In genomic region chr13:112465585-112465984, GRCm38 (mm10) we compare ENCODE assay signal across 8 mouse cellular contexts. TPM values are rescaled to one million over a fixed set of nuclear protein-coding genes. Genes with fewer than 3 reads are reported as not detected.
A peak's percentile ranks its signal among the peaks of the same experiment; 100 is the strongest.
DNase-seq lines count a peak whose midpoint lies in the region; ATAC-seq and TF ChIP-seq lines count a peak whose summit lies in the region.

No protein-coding gene starts in this region.

- ATAC-seq in lung, embryonic 14.5 days (ENCODE audit: insufficient read depth): no peak
- ATAC-seq in intestine, embryonic 15.5 days: no peak
- ATAC-seq in neural tube, embryonic 14.5 days (ENCODE audit: low read depth): no peak

- TF ChIP-seq POLR2A in cerebellum, adult 2 months (IDR thresholded peaks at IDR 0.05; ENCODE audit: borderline replicate concordance, insufficient read depth, low read length): no peak

- no peak for TF ChIP-seq CTCF in cerebellum, adult 2 months (IDR thresholded peaks at IDR 0.05; ENCODE audit: borderline replicate concordance, insufficient read depth, low read depth, low read length)
- no peak for TF ChIP-seq CTCF in lung, embryonic 14.5 days (IDR thresholded peaks at IDR 0.05; ENCODE audit: low read depth)

- no peaks in the 10 kb centered on the region for H3K36me3 ChIP-seq in lung, embryonic 14.5 days (ENCODE audit: insufficient read depth)
- no peaks in the 10 kb centered on the region for H3K36me3 ChIP-seq in intestine, embryonic 15.5 days
- no peaks in the 10 kb centered on the region for H3K36me3 ChIP-seq in neural tube, embryonic 14.5 days (ENCODE audit: control insufficient read depth, insufficient read depth, low read length)

- no peaks in the 10 kb centered on the region; the same call in 1 of the 2 replicates for H3K4me1 ChIP-seq in cerebellum, adult 2 months (ENCODE audit: control insufficient read depth, insufficient read depth, low read length)
- peaks cover 23% of the 10 kb centered on the region for H3K4me1 ChIP-seq in lung, embryonic 14.5 days (ENCODE audit: insufficient read depth)
- peaks cover 9% of the 10 kb centered on the region; the same call in 1 of the 2 replicates for H3K4me1 ChIP-seq in intestine, embryonic 15.5 days (replicated peaks)
- H3K4me1 ChIP-seq in neural tube, embryonic 14.5 days (ENCODE audit: control insufficient read depth, insufficient read depth, low read length): peaks cover 10% of the 10 kb centered on the region; the same call in 1 of the 2 replicates

- no peaks in the 10 kb centered on the region for H3K9me3 ChIP-seq in lung, embryonic 14.5 days (ENCODE audit: low read depth, low read length)
- no peaks in the 10 kb centered on the region for H3K9me3 ChIP-seq in intestine, embryonic 15.5 days
- H3K9me3 ChIP-seq in neural tube, embryonic 14.5 days (ENCODE audit: control insufficient read depth, low read length): no peaks in the 10 kb centered on the region

- H3K27ac ChIP-seq in cerebellum, adult 2 months (ENCODE audit: insufficient read depth, low read length): no peak overlapping the region
- no peak overlapping the region for H3K27ac ChIP-seq in lung, embryonic 14.5 days (ENCODE audit: low read depth)
- no peak overlapping the region; the same call in 1 of the 2 replicates for H3K27ac ChIP-seq in intestine, embryonic 15.5 days
- no peak overlapping the region for H3K27ac ChIP-seq in neural tube, embryonic 14.5 days (ENCODE audit: low read depth, low read length)

- DNase-seq in cerebellum, adult 2 months: no peak
- DNase-seq in cerebellum, adult 8-10 months: no peak
- no peak for DNase-seq in lung, embryonic 14.5 days
- no peak for DNase-seq in lung, postnatal 4 days
- no peak for DNase-seq in testis, postnatal 14 days (ENCODE audit: low spot score)
- no peak for DNase-seq in frontal cortex, postnatal 14 days (ENCODE audit: low spot score in 2 of 2)

- H3K27me3 ChIP-seq in cerebellum, adult 2 months (ENCODE audit: control insufficient read depth, insufficient read depth, low read length): no peaks in the 10 kb centered on the region
- no peaks in the 10 kb centered on the region for H3K27me3 ChIP-seq in lung, embryonic 14.5 days (ENCODE audit: insufficient read depth, low read length)
- no peaks in the 10 kb centered on the region for H3K27me3 ChIP-seq in intestine, embryonic 15.5 days (replicated peaks)
- no peaks in the 10 kb centered on the region for H3K27me3 ChIP-seq in neural tube, embryonic 14.5 days (ENCODE audit: control insufficient read depth, insufficient read depth, low read length)

- 0 out of 2 replicates have a peak overlapping the region, but pooled peaks have one; percentile 20 for H3K9ac ChIP-seq in lung, embryonic 14.5 days
- no peak overlapping the region for H3K9ac ChIP-seq in intestine, embryonic 15.5 days
- no peak overlapping the region for H3K9ac ChIP-seq in neural tube, embryonic 14.5 days (replicated peaks; ENCODE audit: low read depth, low read length)

- 72% methylated on average over 2 of the region's 2 CpGs for WGBS in cerebellum, adult 2 months
- WGBS in lung, embryonic 14.5 days: 28% methylated on average over 2 of the region's 2 CpGs
- WGBS in intestine, embryonic 15.5 days: 56% methylated on average over 2 of the region's 2 CpGs
- 73% methylated on average over 2 of the region's 2 CpGs for WGBS in neural tube, embryonic 14.5 days

- H3K4me2 ChIP-seq in lung, embryonic 14.5 days: peak overlapping the region; percentile 84
- H3K4me2 ChIP-seq in intestine, embryonic 15.5 days (replicated peaks): peak overlapping the region; percentile 53
- peak overlapping the region; percentile 6; the same call in 1 of the 2 replicates for H3K4me2 ChIP-seq in neural tube, embryonic 14.5 days (ENCODE audit: low read depth, low read length)

- H3K4me3 ChIP-seq in cerebellum, adult 2 months (replicated peaks; ENCODE audit: insufficient read depth, low read depth, low read length): peak overlapping the region; percentile 22
- peak overlapping the region; percentile 87 for H3K4me3 ChIP-seq in lung, embryonic 14.5 days (ENCODE audit: low read depth, low read length)
- peak overlapping the region; percentile 17 for H3K4me3 ChIP-seq in intestine, embryonic 15.5 days (replicated peaks)
- H3K4me3 ChIP-seq in neural tube, embryonic 14.5 days (ENCODE audit: low read depth, low read length): no peak overlapping the region

RNA-seq across cellular contexts. Expression of gene Il6st, which starts 1.7 kb away (rescaled TPM):
- polyA plus RNA-seq in cerebellum, adult 2 months (2012; rRNA removed): 32.4 and 32.8 TPM in 2 replicates
- polyA plus RNA-seq in lung, embryonic 14.5 days (2014; fragmentation: Nextera tagmentation; extraction: Ambion mirVana): 41.0 and 41.3 TPM in 2 replicates
- 31.9 and 37.8 TPM in 2 replicates for polyA plus RNA-seq in intestine, embryonic 15.5 days (2015; fragmentation: Nextera tagmentation; extraction: Ambion mirVana)
- 21.9 and 32.3 TPM in 2 replicates for polyA plus RNA-seq in neural tube, embryonic 14.5 days (2014; fragmentation: Nextera tagmentation; extraction: Ambion mirVana)

Comparison
In these comparisons a context has a peak if more than half of its experiments do, and no peak if none do; other contexts are left out.
1. H3K4me2 ChIP-seq: peak in every context shown above with its lines; median percentile 84 in lung, embryonic 14.5 days; 53 in intestine, embryonic 15.5 days; 6 in neural tube, embryonic 14.5 days.